Mouse (Mus musculus) gonadal fat pad, adult 2 months (tissue): ENCODE measurements around the gene Adam12. TPM values are rescaled to one million over a fixed set of nuclear protein-coding genes. Genes with fewer than 3 reads are reported as not detected.
"Not testable (repeated sequence)": the region's sequence is repeated elsewhere in the genome, so short reads cannot be mapped to it uniquely, and the experiment has no call there.

Experiments used
- DNase-seq: peaks from one replicate; pipeline ENCODE4 v3.0.0-alpha.2; 2012; ENCODE audit warnings: low read depth
- polyA plus RNA-seq: library from polyadenylated mRNA; depleted of rRNA; stranded (reverse); fragments of >200 nt; gene quantifications from 2 replicates; pipeline ENCODE4 v1.2.3, GENCODE M21; 2012

The Adam12 gene
- polyA plus RNA-seq, 1 experiment: 6.6 TPM

GRCm38 (mm10) chr7:133936377-133936776 is 295.6 kb downstream of the Adam12 start:
- no peak for DNase-seq

GRCm38 (mm10) chr7:133933378-133933777 is 298.6 kb downstream of the Adam12 start:
- DNase-seq: no peak

- no peak for DNase-seq
These were observed 300.5 kb downstream of the Adam12 start for GRCm38 (mm10) chr7:133931481-133931880.

GRCm38 (mm10) chr7:133928981-133929380 is 303.0 kb downstream of the Adam12 start:
- no peak for DNase-seq

- no peak for DNase-seq
These were observed 306.2 kb downstream of the Adam12 start for GRCm38 (mm10) chr7:133925771-133926170.

- no peak for DNase-seq
These were observed 308.0 kb downstream of the Adam12 start for GRCm38 (mm10) chr7:133923994-133924393.

GRCm38 (mm10) chr7:133921291-133921690 is 310.7 kb downstream of the Adam12 start:
- DNase-seq: no peak

- no peak for DNase-seq
These were observed 311.2 kb downstream of the Adam12 start for GRCm38 (mm10) chr7:133920724-133921123.

- DNase-seq: no peak
These were observed 312.0 kb downstream of the Adam12 start for GRCm38 (mm10) chr7:133919918-133920317.

GRCm38 (mm10) chr7:133919306-133919705 is 312.6 kb downstream of the Adam12 start:
- no peak for DNase-seq

- no peak for DNase-seq
These were observed 315.7 kb downstream of the Adam12 start for GRCm38 (mm10) chr7:133916230-133916629.

GRCm38 (mm10) chr7:133911881-133912280 is 320.1 kb downstream of the Adam12 start:
- DNase-seq: no peak

- DNase-seq: no peak
These were observed 322.0 kb downstream of the Adam12 start for GRCm38 (mm10) chr7:133909833-133910375.

GRCm38 (mm10) chr7:133908966-133909365 is 323.0 kb downstream of the Adam12 start:
- no peak for DNase-seq

GRCm38 (mm10) chr7:133899391-133899790 is 332.6 kb downstream of the Adam12 start:
- no peak for DNase-seq

GRCm38 (mm10) chr7:133891796-133892195 is 340.1 kb downstream of the Adam12 start:
- no peak for DNase-seq

GRCm38 (mm10) chr7:133891298-133891697 is 340.6 kb downstream of the Adam12 start:
- no peak for DNase-seq

GRCm38 (mm10) chr7:133889986-133890385 is 342.0 kb downstream of the Adam12 start:
- no peak for DNase-seq

GRCm38 (mm10) chr7:133888926-133889920 is 342.7 kb downstream of the Adam12 start:
- DNase-seq: no peak

- DNase-seq: not testable (repeated sequence)
These were observed 347.1 kb downstream of the Adam12 start for GRCm38 (mm10) chr7:133884759-133885431.

- no peak for DNase-seq
These were observed 352.2 kb downstream of the Adam12 start for GRCm38 (mm10) chr7:133879761-133880160.

- no peak for DNase-seq
These were observed 355.2 kb downstream of the Adam12 start for GRCm38 (mm10) chr7:133876646-133877342.
